Mouse (Mus musculus): Measurements from ENCODE around the gene Adam6b.
"Not testable (repeated sequence)": the region's sequence is repeated elsewhere in the genome, so short reads cannot be mapped to it uniquely, and the experiment has no call there.

Gene Adam6b

GRCm38 (mm10) chr12:113489211-113489610 is at the start of gene Adam6b:
Gene Adam6b, plus strand, starts transcription at chr12:113489511.
- DNase-seq, result not testable (repeated sequence)

- DNase-seq, result no peak
Measured at GRCm38 (mm10) chr12:113446061-113446460, 43.2 kb upstream of the Adam6b start.

- DNase-seq, result no peak
Measured at GRCm38 (mm10) chr12:113476164-113476563, 13.1 kb upstream of the Adam6b start.

- DNase-seq, result no peak
Measured at GRCm38 (mm10) chr12:113482147-113482546, 7.2 kb upstream of the Adam6b start.

GRCm38 (mm10) chr12:113482661-113483389 is 6.5 kb upstream of the Adam6b start:
- DNase-seq, result no peak

GRCm38 (mm10) chr12:113483492-113484162 is 5.7 kb upstream of the Adam6b start:
- no peak for DNase-seq

GRCm38 (mm10) chr12:113484971-113485485 is 4.3 kb upstream of the Adam6b start:
- DNase-seq, result no peak

- DNase-seq, result peak; percentile 66 to 75
Measured at GRCm38 (mm10) chr12:113487693-113488092, 1.6 kb upstream of the Adam6b start.

- DNase-seq, result no peak
Measured at GRCm38 (mm10) chr12:113525901-113526300, 36.6 kb downstream of the Adam6b start.
